Mouse (Mus musculus) hindbrain, embryonic 12.5 days (tissue): ENCODE data around the gene Bcl7c. TPM values are rescaled to one million over a fixed set of nuclear protein-coding genes. Genes with fewer than 3 reads are reported as not detected.
"Not testable (repeated sequence)": the region's sequence is repeated elsewhere in the genome, so short reads cannot be mapped to it uniquely, and the experiment has no call there.

Source experiments
- ATAC-seq: fragments of 200-750 bp; cut with Nextera tagmentation; 2 replicates; pipeline ENCODE4 v1.8.0; 2017; ENCODE audit warnings: moderate TSS enrichment; ENCODE audit not compliant: low FRiP score
- H3K27ac ChIP-seq: fragments of 300-500 bp; sonication (generic); 2 replicates; pipeline ENCODE4 v1.5.1; 2016; ENCODE audit warnings: mild to moderate bottlenecking
- H3K27me3 ChIP-seq: fragments of 300-500 bp; sonication (generic); 2 replicates; pipeline ENCODE4 v1.6.1; 2016; ENCODE audit warnings: mild to moderate bottlenecking
- H3K36me3 ChIP-seq: fragments of 300-500 bp; sonication (generic); 2 replicates; pipeline ENCODE4 v1.6.1; 2016; ENCODE audit warnings: mild to moderate bottlenecking
- H3K4me1 ChIP-seq: fragments of 300-500 bp; sonication (generic); 2 replicates; pipeline ENCODE4 v1.6.1; 2016
- H3K4me2 ChIP-seq: fragments of 300-500 bp; sonication (generic); replicated peaks from 2 replicates; pipeline ENCODE4 v1.6.1; 2016; ENCODE audit warnings: mild to moderate bottlenecking
- H3K4me3 ChIP-seq: fragments of 300-500 bp; sonication (generic); 2 replicates; pipeline ENCODE4 v1.5.1; 2016; ENCODE audit warnings: mild to moderate bottlenecking
- H3K9ac ChIP-seq: fragments of 300-500 bp; sonication (generic); 2 replicates; pipeline ENCODE4 v1.6.1; 2016; ENCODE audit warnings: mild to moderate bottlenecking, moderate library complexity
- H3K9me3 ChIP-seq: fragments of 300-500 bp; sonication (generic); replicated peaks from 2 replicates; pipeline ENCODE4 v1.6.1; 2016; ENCODE audit warnings: mild to moderate bottlenecking
- WGBS: fragments of 180-500 bp; shearing (Covaris S2); methylation state at CpG from one replicate; pipeline ENCODE4 v1.1.7; 2016; 5-methylcytosine and 5-hydroxymethylcytosine counted together
- polyA plus RNA-seq: library from polyadenylated mRNA; unstranded; fragments of >200 nt; fragmentation: Nextera tagmentation; extraction: Ambion mirVana; gene quantifications from 2 replicates; pipeline ENCODE4 v1.2.1, GENCODE M21; 2016

Bcl7c gene
- polyA plus RNA-seq, 1 experiment from 2014 or later, result 87.4 TPM

GRCm38 (mm10) chr7:127745251-127745651, 36.5 kb upstream of the Bcl7c start:
- Histone ChIP-seq H3K4me1 (peaks cover 20% of the 10 kb centered on the region), H3K9me3 (no peaks in the 10 kb centered on the region), H3K36me3 (peaks cover 24% of the 10 kb centered on the region), H3K4me2 (peak overlapping the region; percentile 68), H3K4me3 (peak overlapping the region; percentile 94), H3K27ac (peak overlapping the region; percentile 92), H3K27me3 (no peaks in the 10 kb centered on the region), H3K9ac (peak overlapping the region; percentile 51)
- peak; percentile 88 for ATAC-seq
- 0% methylated on average over 19 of the region's 19 CpGs for WGBS

- Histone ChIP-seq H3K36me3 (peaks cover 16% of the 10 kb centered on the region), H3K9ac (peak within 1 kb of the TSS; percentile 51), H3K27me3 (no peaks in the 10 kb centered on the region), H3K4me2 (peak within 1 kb of the TSS; percentile 68), H3K9me3 (no peaks in the 10 kb centered on the region), H3K27ac (peak within 1 kb of the TSS; percentile 92), H3K4me1 (peaks cover 20% of the 10 kb centered on the region), H3K4me3 (peak within 1 kb of the TSS; percentile 94)
- WGBS, result under 1% methylated on average over 26 of the region's 26 CpGs
- no peak for ATAC-seq
Observed at GRCm38 (mm10) chr7:127744366-127745045, 35.8 kb upstream of the Bcl7c start, which contains the start of gene Fbxl19. Gene Fbxl19 (plus strand): TSS chr7:127744543.

- not testable (repeated sequence) for H3K9ac ChIP-seq, H3K27ac ChIP-seq, ATAC-seq, H3K4me3 ChIP-seq, H3K9me3 ChIP-seq, H3K27me3 ChIP-seq, H3K4me2 ChIP-seq, H3K4me1 ChIP-seq, H3K36me3 ChIP-seq
- WGBS, result 100% methylated on average over 1 of the region's 5 CpGs
Observed at GRCm38 (mm10) chr7:127732066-127732465, 23.3 kb upstream of the Bcl7c start, which contains the start of gene Ctf2. Gene Ctf2 (minus strand): TSS chr7:127732166.

- 75% methylated on average over 4 of the region's 4 CpGs for WGBS
- no peak overlapping the region for H3K4me3 ChIP-seq
- H3K27ac ChIP-seq, result no peak overlapping the region
- no peak overlapping the region for H3K4me2 ChIP-seq
- 0 out of 2 replicates have a peak, but pooled peaks cover 3% of the 10 kb centered on the region for H3K27me3 ChIP-seq
- ATAC-seq, result no peak
- H3K4me1 ChIP-seq, result no peaks in the 10 kb centered on the region
- H3K9me3 ChIP-seq, result no peaks in the 10 kb centered on the region
- H3K36me3 ChIP-seq, result no peaks in the 10 kb centered on the region
- no peak overlapping the region for H3K9ac ChIP-seq
Observed at GRCm38 (mm10) chr7:127730170-127730569, 21.4 kb upstream of the Bcl7c start.

- Histone ChIP-seq H3K27ac (no peak overlapping the region), H3K9ac (no peak overlapping the region), H3K4me2 (no peak overlapping the region), H3K27me3 (0 out of 2 replicates have a peak, but pooled peaks cover 3% of the 10 kb centered on the region), H3K4me1 (no peaks in the 10 kb centered on the region), H3K9me3 (no peaks in the 10 kb centered on the region), H3K36me3 (no peaks in the 10 kb centered on the region), H3K4me3 (no peak overlapping the region)
- 90% methylated on average over 7 of the region's 7 CpGs for WGBS
- no peak for ATAC-seq
Observed at GRCm38 (mm10) chr7:127727898-127728297, 19.2 kb upstream of the Bcl7c start.

- Histone ChIP-seq H3K36me3 (no peaks in the 10 kb centered on the region), H3K4me3 (no peak overlapping the region), H3K9ac (no peak overlapping the region), H3K27me3 (0 out of 2 replicates have a peak, but pooled peaks cover 3% of the 10 kb centered on the region), H3K4me2 (no peak overlapping the region), H3K4me1 (no peaks in the 10 kb centered on the region), H3K9me3 (no peaks in the 10 kb centered on the region), H3K27ac (no peak overlapping the region)
- ATAC-seq, result no peak
- WGBS, result 55% methylated on average over 6 of the region's 6 CpGs
Observed at GRCm38 (mm10) chr7:127725924-127726323, 17.2 kb upstream of the Bcl7c start.

GRCm38 (mm10) chr7:127725490-127725889, 16.8 kb upstream of the Bcl7c start:
- Histone ChIP-seq H3K9me3 (no peaks in the 10 kb centered on the region), H3K4me2 (no peak overlapping the region), H3K27me3 (0 out of 2 replicates have a peak, but pooled peaks cover 3% of the 10 kb centered on the region), H3K9ac (no peak overlapping the region), H3K4me1 (no peaks in the 10 kb centered on the region), H3K27ac (no peak overlapping the region), H3K36me3 (no peaks in the 10 kb centered on the region), H3K4me3 (no peak overlapping the region)
- no peak for ATAC-seq
- WGBS, result 51% methylated on average over 2 of the region's 2 CpGs

GRCm38 (mm10) chr7:127719258-127719657, 10.5 kb upstream of the Bcl7c start:
- H3K4me1 ChIP-seq, result peaks cover 7% of the 10 kb centered on the region
- no peak overlapping the region for H3K27ac ChIP-seq
- no peak overlapping the region for H3K4me2 ChIP-seq
- H3K27me3 ChIP-seq, result peaks cover 6% of the 10 kb centered on the region; the same call in 1 of the 2 replicates
- 90% methylated on average over 6 of the region's 6 CpGs for WGBS
- no peak for ATAC-seq
- no peak overlapping the region for H3K9ac ChIP-seq
- H3K36me3 ChIP-seq, result no peaks in the 10 kb centered on the region
- no peak overlapping the region for H3K4me3 ChIP-seq
- H3K9me3 ChIP-seq, result no peaks in the 10 kb centered on the region

- Histone ChIP-seq H3K27ac (no peak overlapping the region), H3K4me2 (no peak overlapping the region), H3K36me3 (no peaks in the 10 kb centered on the region), H3K4me1 (peaks cover 7% of the 10 kb centered on the region), H3K9ac (no peak overlapping the region), H3K27me3 (peaks cover 6% of the 10 kb centered on the region; the same call in 1 of the 2 replicates), H3K9me3 (no peaks in the 10 kb centered on the region), H3K4me3 (no peak overlapping the region)
- no peak for ATAC-seq
- WGBS, result 84% methylated on average over 6 of the region's 6 CpGs
Observed at GRCm38 (mm10) chr7:127718339-127718738, 9.6 kb upstream of the Bcl7c start.

- peak; percentile 36 for ATAC-seq
- Histone ChIP-seq H3K36me3 (no peaks in the 10 kb centered on the region), H3K27ac (no peak overlapping the region), H3K9me3 (no peaks in the 10 kb centered on the region), H3K9ac (peak overlapping the region; percentile 53), H3K4me2 (peak overlapping the region; percentile 56), H3K4me1 (peaks cover 16% of the 10 kb centered on the region), H3K4me3 (peak overlapping the region; percentile 29), H3K27me3 (peaks cover 6% of the 10 kb centered on the region; the same call in 1 of the 2 replicates)
- 1% methylated on average over 41 of the region's 41 CpGs for WGBS
Observed at GRCm38 (mm10) chr7:127716992-127717391, 8.3 kb upstream of the Bcl7c start.

GRCm38 (mm10) chr7:127714816-127715215, 6.1 kb upstream of the Bcl7c start:
- peaks cover 6% of the 10 kb centered on the region; the same call in 1 of the 2 replicates for H3K27me3 ChIP-seq
- no peak overlapping the region for H3K27ac ChIP-seq
- H3K4me1 ChIP-seq, result peaks cover 16% of the 10 kb centered on the region
- H3K36me3 ChIP-seq, result no peaks in the 10 kb centered on the region
- no peaks in the 10 kb centered on the region for H3K9me3 ChIP-seq
- H3K4me3 ChIP-seq, result no peak overlapping the region
- WGBS, result 83% methylated on average over 4 of the region's 4 CpGs
- no peak for ATAC-seq
- H3K9ac ChIP-seq, result no peak overlapping the region
- no peak overlapping the region for H3K4me2 ChIP-seq

GRCm38 (mm10) chr7:127712461-127713385, 4.0 kb upstream of the Bcl7c start, which contains the start of gene Ctf1:
Gene Ctf1 (plus strand): TSS chr7:127712736.
- ATAC-seq, result peak; percentile 51
- Histone ChIP-seq H3K9ac (0 out of 2 replicates have a peak within 1 kb of the TSS, but pooled peaks have one; percentile 25), H3K4me3 (peak within 1 kb of the TSS; percentile 27), H3K36me3 (no peaks in the 10 kb centered on the region), H3K9me3 (no peaks in the 10 kb centered on the region), H3K4me2 (peak within 1 kb of the TSS; percentile 59), H3K27ac (peak within 1 kb of the TSS; percentile 79), H3K27me3 (0 out of 2 replicates have a peak, but pooled peaks cover 5% of the 10 kb centered on the region), H3K4me1 (peaks cover 24% of the 10 kb centered on the region)
- 1% methylated on average over 28 of the region's 28 CpGs for WGBS
